Mouse (Mus musculus): Measurements from ENCODE around the gene Hoxc9.

The Hoxc9 gene

GRCm38 (mm10) chr15:102978615-102979515 is 2.6 kb downstream of the Hoxc9 start:
- DNase-seq: no peak

DNA sequence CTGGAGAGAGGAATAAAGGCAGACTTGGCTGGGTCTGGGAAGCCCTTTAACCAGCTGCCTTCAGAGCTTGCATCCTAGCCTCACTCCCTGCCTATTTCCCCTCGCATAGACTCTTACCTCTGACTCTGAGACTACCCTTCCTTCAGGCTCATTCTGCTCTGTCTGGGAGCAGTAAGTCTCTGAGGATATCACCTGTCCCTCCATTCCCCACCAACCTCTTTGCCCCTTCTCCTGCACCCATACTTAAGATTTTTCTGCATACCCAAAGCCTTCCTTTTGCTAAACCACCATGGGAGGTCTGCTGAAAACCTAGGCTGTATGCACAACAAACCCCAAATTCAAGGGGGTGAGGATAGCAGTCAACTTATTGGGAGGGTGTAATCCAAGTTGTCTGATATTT is 3.7 kb downstream of the Hoxc9 start:
- DNase-seq: no peak

GRCm38 (mm10) chr15:102980352-102980751 is 4.1 kb downstream of the Hoxc9 start:
- no peak for DNase-seq

- DNase-seq: no peak
Observed at GRCm38 (mm10) chr15:102980912-102981311, 4.7 kb downstream of the Hoxc9 start.

DNA sequence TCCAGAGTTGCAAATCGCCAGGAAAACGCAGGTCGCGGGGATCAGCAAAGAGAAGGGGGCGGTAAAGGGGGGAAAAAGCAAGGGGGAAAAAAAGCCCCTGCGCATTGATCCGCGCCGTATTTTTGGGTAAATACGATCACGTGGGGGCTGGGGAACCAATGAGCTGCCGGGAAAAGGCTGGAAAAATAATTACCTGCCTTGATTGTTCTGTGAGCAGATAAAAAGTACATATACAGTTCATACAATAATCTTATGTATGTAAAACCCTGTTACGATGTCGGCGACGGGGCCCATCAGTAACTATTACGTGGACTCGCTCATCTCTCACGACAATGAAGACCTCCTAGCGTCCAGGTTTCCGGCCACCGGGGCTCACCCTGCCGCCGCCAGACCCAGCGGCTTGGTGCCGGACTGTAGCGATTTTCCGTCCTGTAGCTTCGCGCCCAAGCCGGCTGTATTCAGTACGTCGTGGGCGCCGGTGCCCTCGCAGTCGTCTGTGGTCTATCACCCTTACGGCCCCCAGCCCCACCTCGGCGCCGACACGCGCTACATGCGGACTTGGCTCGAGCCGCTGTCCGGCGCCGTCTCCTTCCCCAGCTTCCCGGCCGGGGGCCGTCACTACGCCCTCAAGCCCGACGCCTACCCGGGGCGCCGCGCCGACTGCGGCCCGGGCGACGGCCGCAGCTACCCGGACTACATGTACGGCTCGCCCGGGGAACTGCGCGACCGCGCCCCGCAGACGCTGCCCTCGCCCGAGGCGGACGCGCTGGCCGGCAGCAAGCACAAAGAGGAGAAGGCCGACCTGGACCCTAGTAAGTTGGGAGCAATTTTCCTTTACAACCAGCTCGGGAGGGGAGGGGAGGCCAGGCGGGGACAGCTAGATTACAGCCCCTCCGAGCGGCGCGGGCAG is 5.4 kb downstream of the Hoxc9 start:
- no peak for DNase-seq

- no peak for DNase-seq
Observed at GRCm38 (mm10) chr15:102983716-102984115, 7.5 kb downstream of the Hoxc9 start.

DNA sequence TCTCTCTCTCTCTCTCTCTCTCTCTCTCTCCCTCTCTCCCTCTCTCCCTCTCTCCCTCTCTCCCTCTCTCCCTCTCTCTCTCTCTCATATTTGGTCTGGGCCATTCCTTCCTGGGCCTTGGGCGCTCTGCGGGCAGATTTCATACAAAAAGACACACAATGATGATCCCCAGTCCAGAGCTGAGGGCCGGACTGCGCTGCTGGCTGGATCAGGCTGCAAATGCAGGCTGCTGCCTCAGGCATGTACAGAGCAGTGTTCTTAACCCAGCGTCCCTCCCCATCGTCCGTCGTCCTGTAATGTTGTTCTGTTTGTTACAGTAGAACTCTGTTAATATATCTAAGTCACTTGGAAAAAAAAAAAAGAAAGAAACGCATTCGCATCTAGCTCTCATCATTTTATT is 8.3 kb downstream of the Hoxc9 start:
- DNase-seq: no peak

GRCm38 (mm10) chr15:102984925-102985324 is 8.7 kb downstream of the Hoxc9 start:
- no peak for DNase-seq

DNA sequence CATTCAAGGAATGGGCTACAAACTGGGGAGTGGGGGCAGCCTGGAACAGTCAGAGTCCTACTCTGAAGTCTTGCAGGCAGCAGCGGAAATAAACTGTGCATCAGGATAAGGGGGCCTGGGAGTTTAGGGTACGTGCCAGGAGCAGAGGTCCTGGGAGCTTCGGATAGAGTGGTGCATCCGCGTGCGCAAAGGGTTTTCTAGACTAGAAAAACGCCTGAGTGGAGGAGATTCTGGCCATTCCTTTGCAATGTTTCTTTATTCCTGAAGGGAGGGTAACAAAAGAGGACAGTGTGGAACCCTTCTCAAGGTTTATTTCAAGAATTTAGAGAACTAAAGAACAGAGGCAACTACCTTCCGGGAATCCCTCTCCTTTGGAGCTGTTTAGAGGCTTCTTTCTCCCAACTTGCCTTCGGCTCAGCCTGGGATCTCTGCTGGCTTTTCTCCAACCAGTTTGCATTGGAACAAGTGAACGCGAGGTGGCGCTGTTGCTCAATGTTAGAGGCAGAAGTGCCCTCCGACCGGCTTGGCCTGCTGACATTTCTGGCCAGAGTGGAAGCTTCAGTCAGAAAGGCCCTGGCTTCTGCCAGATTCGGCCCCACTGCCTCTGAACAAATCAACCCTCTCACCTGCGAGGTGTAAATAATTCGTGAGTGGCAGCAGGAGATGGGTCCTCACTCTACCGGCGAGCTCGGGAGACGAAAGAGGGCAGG is 11.0 kb downstream of the Hoxc9 start:
- DNase-seq: peak; percentile 63

- no peak for DNase-seq
Observed at GRCm38 (mm10) chr15:102988078-102988477, 11.8 kb downstream of the Hoxc9 start.

DNA sequence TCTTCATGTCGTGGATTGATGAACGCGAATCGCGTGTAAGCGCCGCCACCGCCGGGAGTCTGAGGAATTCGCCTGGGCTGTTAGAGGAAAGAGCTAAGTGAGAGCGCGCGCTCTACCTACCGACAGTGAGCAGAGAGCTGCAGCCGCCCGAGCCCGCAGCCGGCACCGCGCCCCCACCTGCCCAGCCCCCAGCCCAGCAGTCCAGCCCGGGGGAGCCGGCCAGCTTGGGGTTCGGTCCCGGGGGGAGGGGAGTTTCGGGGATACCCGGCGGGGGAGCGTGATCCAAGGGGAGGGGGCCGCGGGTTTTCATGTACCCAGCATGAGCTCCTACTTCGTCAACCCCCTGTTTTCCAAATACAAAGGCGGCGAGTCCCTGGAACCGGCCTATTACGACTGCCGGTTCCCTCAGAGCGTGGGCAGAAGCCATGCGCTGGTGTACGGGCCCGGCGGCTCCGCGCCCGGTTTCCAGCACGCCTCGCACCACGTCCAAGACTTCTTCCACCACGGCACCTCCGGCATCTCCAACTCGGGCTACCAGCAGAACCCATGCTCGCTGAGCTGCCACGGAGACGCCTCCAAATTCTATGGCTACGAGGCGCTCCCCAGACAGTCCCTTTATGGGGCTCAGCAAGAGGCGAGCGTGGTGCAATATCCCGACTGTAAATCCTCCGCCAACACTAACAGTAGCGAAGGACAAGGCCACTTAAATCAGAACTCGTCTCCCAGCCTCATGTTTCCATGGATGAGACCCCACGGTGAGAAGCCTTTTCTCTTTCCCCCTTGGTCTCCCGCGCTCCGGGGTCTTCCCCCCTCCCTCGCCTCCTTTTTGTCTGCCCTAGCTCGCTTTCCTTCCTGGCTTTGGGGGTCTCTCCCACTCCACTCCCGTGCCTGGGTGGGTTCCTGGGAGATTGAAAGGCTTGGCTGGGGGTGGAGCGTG is 14.5 kb downstream of the Hoxc9 start, which contains the start of gene Hoxc8:
Gene Hoxc8, plus strand, starts transcription at position 147 of the 937 bp plus-strand sequence.
- DNase-seq: no peak

DNA sequence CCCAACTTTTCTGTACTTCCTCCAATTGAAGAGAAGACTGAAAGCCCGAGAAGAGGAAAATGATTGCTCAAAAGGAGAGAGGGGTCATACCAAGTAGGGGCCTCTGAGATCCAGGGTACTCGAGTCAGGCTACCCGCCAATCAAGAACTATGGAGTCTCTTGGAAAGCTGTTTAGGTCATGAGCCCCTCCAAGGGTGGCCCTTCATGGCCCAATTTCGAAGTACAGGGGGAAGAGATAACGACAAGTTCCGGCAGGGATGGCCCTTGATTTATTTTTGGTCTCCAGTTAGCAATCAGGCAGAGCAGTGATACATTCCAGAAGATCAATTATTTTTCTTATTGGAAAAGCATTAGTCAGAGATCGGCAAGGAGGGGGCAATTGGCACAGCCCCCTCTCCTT is 15.5 kb downstream of the Hoxc9 start:
- DNase-seq: no peak

DNA sequence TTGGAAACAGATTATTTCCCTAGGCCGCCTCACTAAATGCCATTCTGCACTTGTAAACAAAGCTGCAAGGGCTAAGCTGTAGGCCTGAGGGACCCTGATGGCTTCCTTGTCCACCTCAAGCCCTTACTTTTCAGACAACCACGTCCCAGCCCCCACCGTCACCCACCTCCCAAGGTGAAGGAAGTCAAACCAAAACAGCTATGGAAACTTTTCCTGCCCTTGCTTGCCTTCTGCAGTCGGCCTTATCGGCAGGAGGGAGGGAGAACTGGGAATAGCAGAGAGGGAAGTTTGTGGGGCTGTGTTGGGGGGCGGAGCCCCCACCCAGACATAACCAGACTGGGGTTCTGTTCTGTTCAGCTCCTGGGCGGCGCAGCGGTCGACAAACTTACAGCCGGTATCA is 16.0 kb downstream of the Hoxc9 start:
- no peak for DNase-seq

GRCm38 (mm10) chr15:102992863-102993262 is 16.6 kb downstream of the Hoxc9 start:
- no peak for DNase-seq

GRCm38 (mm10) chr15:102996548-102996947 is 20.3 kb downstream of the Hoxc9 start:
- no peak for DNase-seq

GRCm38 (mm10) chr15:102997431-102997830 is 21.2 kb downstream of the Hoxc9 start:
- DNase-seq: no peak

- DNase-seq: no peak
Observed at GRCm38 (mm10) chr15:102997939-102998355, 21.7 kb downstream of the Hoxc9 start, which contains the start of gene Hoxc6. Hoxc6 (plus strand) TSS chr15:102998257.

GRCm38 (mm10) chr15:102998608-102999182 is 22.5 kb downstream of the Hoxc9 start:
- DNase-seq: no peak

- DNase-seq: no peak
Observed at GRCm38 (mm10) chr15:102999183-102999831, 23.1 kb downstream of the Hoxc9 start.

- DNase-seq: no peak
Observed at GRCm38 (mm10) chr15:102999955-103000354, 23.7 kb downstream of the Hoxc9 start.

GRCm38 (mm10) chr15:103000501-103000901 is 24.3 kb downstream of the Hoxc9 start:
- DNase-seq: no peak
